Mouse (Mus musculus): ENCODE data around the gene Tcf12.

DNA sequence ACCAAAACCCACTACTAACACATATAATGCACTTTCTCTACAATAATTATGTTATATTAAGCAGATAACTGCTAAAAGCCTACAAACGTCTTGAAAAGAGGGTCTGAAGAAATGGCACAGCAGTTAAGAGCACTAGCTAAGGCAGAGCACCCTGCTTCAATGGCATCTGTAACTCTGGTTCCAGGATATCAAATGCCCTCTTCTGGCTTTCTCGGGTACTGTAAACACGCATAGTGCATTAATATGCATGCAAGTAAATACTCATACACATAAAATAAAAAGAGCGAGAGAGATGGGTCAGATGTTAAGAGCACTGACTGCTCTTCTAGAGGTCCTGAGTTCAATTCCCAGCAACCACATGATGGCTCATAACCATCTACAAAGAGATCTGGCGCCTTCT is 17.0 kb downstream of the Tcf12 start:
- no peak for TF ChIP-seq EP300 (IDR thresholded peaks at IDR 0.05; ENCODE audit: low read depth)
- peak; percentile 55 for TF ChIP-seq CTCF (IDR thresholded peaks at IDR 0.05; ENCODE audit: low read depth)
